Mouse (Mus musculus) mouse trophoblast stem cell (cell line): ENCODE measurements around the gene Sel1l3.

Experiments
- in situ Hi-C, 2 experiments: fragments of 300-500 bp; cut with MseI, MboI; formaldehyde crosslinking; loops; 2 replicates in 1 of 2; 3 replicates in 1 of 2; pipeline ENCODE4 v1.15.1; 2025

Sel1l3 gene

GRCm38 (mm10) chr5:53101848-53102473 lies 111.8 kb downstream of the Sel1l3 start:
- in situ Hi-C loops = no loop called here

- in situ Hi-C loops = no loop called here
Measured at GRCm38 (mm10) chr5:53091331-53091730, 122.4 kb downstream of the Sel1l3 start.

GRCm38 (mm10) chr5:53087452-53087851 lies 126.3 kb downstream of the Sel1l3 start:
- in situ Hi-C loops = no loop called here

GRCm38 (mm10) chr5:53078453-53078852 lies 135.3 kb downstream of the Sel1l3 start:
- in situ Hi-C loops = no loop called here

GRCm38 (mm10) chr5:53074553-53074952 lies 139.2 kb downstream of the Sel1l3 start:
- in situ Hi-C loops = no loop called here

GRCm38 (mm10) chr5:53061532-53062130 lies 152.1 kb downstream of the Sel1l3 start:
- in situ Hi-C loops = no loop called here
